Mouse (Mus musculus) small intestine, adult 2 months (tissue): ENCODE results near the gene Slc25a42.

Experiments used
- CTCF ChIP-seq: fragments of 200-500 bp; IDR thresholded peaks from 2 replicates; pipeline ENCODE4 v1.5.1; 2012; ENCODE audit warnings: low read depth, mild to moderate bottlenecking, control low read depth, inconsistent platforms, low read length, moderate library complexity, mixed read lengths; ENCODE audit not compliant: insufficient replicate concordance, insufficient read length; ENCODE audit errors: extremely low read depth
- POLR2A ChIP-seq: fragments of 200-500 bp; IDR thresholded peaks from 2 replicates; pipeline ENCODE4 v1.6.1; 2012; ENCODE audit warnings: low read depth, mild to moderate bottlenecking, control low read depth, inconsistent platforms, low read length, moderate library complexity

GRCm38 (mm10) chr8:70234080-70234780, 22.1 kb upstream of the Slc25a42 start, which contains the start of the genes Sugp2 and Armc6:
- TF ChIP-seq CTCF (no peak), POLR2A (peak; percentile 34)
